Mouse (Mus musculus) cerebellum, adult 18-20 months (tissue): Measurements from ENCODE around the gene Degs1.
"Not testable (repeated sequence)": the region's sequence is repeated elsewhere in the genome, so short reads cannot be mapped to it uniquely, and the experiment has no call there.

Experiments used
- DNase-seq, 2 experiments: peaks; one replicate each; pipeline ENCODE4 v3.0.0; 2021

Degs1 gene

GRCm38 (mm10) chr1:182282091-182283075 is at the start of gene Degs1:
Gene Degs1 (minus strand): TSS chr1:182282804.
- DNase-seq: peak; percentile 89 to 97

GRCm38 (mm10) chr1:182325919-182326318 is 43.3 kb upstream of the Degs1 start:
- no peak for DNase-seq

GRCm38 (mm10) chr1:182324552-182324951 is 41.9 kb upstream of the Degs1 start:
- no peak for DNase-seq

- DNase-seq: no peak
Measured at GRCm38 (mm10) chr1:182323139-182323538, 40.5 kb upstream of the Degs1 start.

GRCm38 (mm10) chr1:182314201-182314600 is 31.6 kb upstream of the Degs1 start:
- no peak for DNase-seq

GRCm38 (mm10) chr1:182313181-182313580 is 30.6 kb upstream of the Degs1 start:
- DNase-seq: no peak

GRCm38 (mm10) chr1:182311376-182311775 is 28.8 kb upstream of the Degs1 start:
- DNase-seq: peak in 1 of 2 experiments; percentile 6

GRCm38 (mm10) chr1:182310316-182310715 is 27.7 kb upstream of the Degs1 start:
- DNase-seq: no peak

- no peak for DNase-seq
Measured at GRCm38 (mm10) chr1:182309403-182309802, 26.8 kb upstream of the Degs1 start.

GRCm38 (mm10) chr1:182302916-182303315 is 20.3 kb upstream of the Degs1 start:
- DNase-seq: no peak

GRCm38 (mm10) chr1:182302176-182302870 is 19.7 kb upstream of the Degs1 start:
- DNase-seq: no peak

GRCm38 (mm10) chr1:182297821-182298220 is 15.2 kb upstream of the Degs1 start:
- DNase-seq: no peak

- no peak for DNase-seq
Measured at GRCm38 (mm10) chr1:182297246-182297645, 14.6 kb upstream of the Degs1 start.

GRCm38 (mm10) chr1:182296816-182297215 is 14.2 kb upstream of the Degs1 start:
- DNase-seq: no peak

- no peak for DNase-seq
Measured at GRCm38 (mm10) chr1:182296141-182296540, 13.5 kb upstream of the Degs1 start.

- no peak for DNase-seq
Measured at GRCm38 (mm10) chr1:182292291-182292690, 9.7 kb upstream of the Degs1 start.

GRCm38 (mm10) chr1:182290741-182291140 is 8.1 kb upstream of the Degs1 start:
- DNase-seq: not testable (repeated sequence)

- no peak for DNase-seq
Measured at GRCm38 (mm10) chr1:182289781-182290180, 7.2 kb upstream of the Degs1 start.

- DNase-seq: no peak
Measured at GRCm38 (mm10) chr1:182288601-182289000, 6.0 kb upstream of the Degs1 start.

GRCm38 (mm10) chr1:182287781-182288180 is 5.2 kb upstream of the Degs1 start:
- peak in 1 of 2 experiments; percentile 23 for DNase-seq

- DNase-seq: no peak
Measured at GRCm38 (mm10) chr1:182284795-182285194, 2.2 kb upstream of the Degs1 start.

GRCm38 (mm10) chr1:182283231-182283630 is 627 bp upstream of the Degs1 start:
- DNase-seq: peak in 1 of 2 experiments; percentile 13

- peak in 1 of 2 experiments; percentile 11 for DNase-seq
Measured at GRCm38 (mm10) chr1:182281251-182281711, 1.3 kb downstream of the Degs1 start.

GRCm38 (mm10) chr1:182280577-182280976 is 2.0 kb downstream of the Degs1 start:
- no peak for DNase-seq
